Mouse (Mus musculus) MEL (cell line): ENCODE results near the gene Rhox2c. TPM values are rescaled to one million over a fixed set of nuclear protein-coding genes. Genes with fewer than 3 reads are reported as not detected.

ENCODE experiments used
- polyA plus RNA-seq, 2 experiments: library from polyadenylated mRNA; stranded (reverse) in 1 of 2; unstranded in 1 of 2; fragments of >175 nt in 1 of 2; fragments of >200 nt in 1 of 2; gene quantifications; 2 replicates each; pipeline versions ENCODE4 v1.2.1 to v1.2.4; 2012; ENCODE audit warnings: low replicate concordance in 2 of 2, low read depth in 1 of 2; ENCODE audit not compliant: insufficient read length in 2 of 2, insufficient read depth in 1 of 2, missing spikeins in 1 of 2
- total RNA-seq: library from RNA; depleted of rRNA; stranded (reverse); fragments of 300-350 nt; gene quantifications from 2 replicates; pipeline ENCODE4 v1.2.3, GENCODE M21; 2012; rRNA removed

Rhox2c gene
- total and polyA plus RNA-seq, 3 experiments, result not detected

Other genes starting within 250 kb of the Rhox2c start
- gene Gm9, start 242.6 kb upstream of the Rhox2c start, total RNA-seq, result not detected in 2 replicates
- not detected for gene Gm9, start 242.6 kb upstream of the Rhox2c start, polyA plus RNA-seq
- not detected in 2 replicates for gene Rhox1, start 231.4 kb upstream of the Rhox2c start, total RNA-seq
- not detected for gene Rhox1, start 231.4 kb upstream of the Rhox2c start, polyA plus RNA-seq
- not detected in 2 replicates for gene Rhox2a, start 208.7 kb upstream of the Rhox2c start, total RNA-seq
- not detected for gene Rhox2a, start 208.7 kb upstream of the Rhox2c start, polyA plus RNA-seq
- gene Rhox3a, start 203.8 kb upstream of the Rhox2c start, total RNA-seq, result not detected in 2 replicates
- gene Rhox3a, start 203.8 kb upstream of the Rhox2c start, polyA plus RNA-seq, result not detected
- not detected in 2 replicates for gene Rhox4a, start 188.3 kb upstream of the Rhox2c start, total RNA-seq
- not detected for gene Rhox4a, start 188.3 kb upstream of the Rhox2c start, polyA plus RNA-seq
- not detected in 2 replicates for gene Rhox3a2, start 73.7 kb upstream of the Rhox2c start, total RNA-seq
- not detected for gene Rhox3a2, start 73.7 kb upstream of the Rhox2c start, polyA plus RNA-seq
- gene Rhox4a2, start 62.8 kb upstream of the Rhox2c start, total RNA-seq, result not detected in 2 replicates
- gene Rhox4a2, start 62.8 kb upstream of the Rhox2c start, polyA plus RNA-seq, result not detected
- gene Rhox2b, start 41.6 kb upstream of the Rhox2c start, total RNA-seq, result not detected in 2 replicates
- gene Rhox2b, start 41.6 kb upstream of the Rhox2c start, polyA plus RNA-seq, result not detected
- not detected in 2 replicates for gene Rhox4b, start 21.2 kb upstream of the Rhox2c start, total RNA-seq
- gene Rhox4b, start 21.2 kb upstream of the Rhox2c start, polyA plus RNA-seq, result not detected
- gene Rhox3c, start 4.9 kb downstream of the Rhox2c start, total RNA-seq, result not detected in 2 replicates
- gene Rhox3c, start 4.9 kb downstream of the Rhox2c start, polyA plus RNA-seq, result not detected
- gene Rhox4c, start 26.7 kb downstream of the Rhox2c start, total RNA-seq, result not detected in 2 replicates
- not detected for gene Rhox4c, start 26.7 kb downstream of the Rhox2c start, polyA plus RNA-seq
- gene Rhox2d, start 39.7 kb downstream of the Rhox2c start, total RNA-seq, result not detected in 2 replicates
- not detected for gene Rhox2d, start 39.7 kb downstream of the Rhox2c start, polyA plus RNA-seq
- not detected in 2 replicates for gene Rhox4d, start 60.7 kb downstream of the Rhox2c start, total RNA-seq
- gene Rhox4d, start 60.7 kb downstream of the Rhox2c start, polyA plus RNA-seq, result not detected
- gene Rhox2e, start 76.8 kb downstream of the Rhox2c start, total RNA-seq, result not detected in 2 replicates
- not detected for gene Rhox2e, start 76.8 kb downstream of the Rhox2c start, polyA plus RNA-seq
- gene Rhox3e, start 88.3 kb downstream of the Rhox2c start, total RNA-seq, result not detected in 2 replicates
- not detected for gene Rhox3e, start 88.3 kb downstream of the Rhox2c start, polyA plus RNA-seq
- gene Rhox4e, start 103.7 kb downstream of the Rhox2c start, total RNA-seq, result not detected in 2 replicates
- gene Rhox4e, start 103.7 kb downstream of the Rhox2c start, polyA plus RNA-seq, result not detected
- gene Rhox2f, start 117.7 kb downstream of the Rhox2c start, total RNA-seq, result not detected in 2 replicates
- not detected for gene Rhox2f, start 117.7 kb downstream of the Rhox2c start, polyA plus RNA-seq
- not detected in 2 replicates for gene Rhox3f, start 127.3 kb downstream of the Rhox2c start, total RNA-seq
- not detected for gene Rhox3f, start 127.3 kb downstream of the Rhox2c start, polyA plus RNA-seq
- not detected in 2 replicates for gene Rhox4f, start 154.0 kb downstream of the Rhox2c start, total RNA-seq
- not detected for gene Rhox4f, start 154.0 kb downstream of the Rhox2c start, polyA plus RNA-seq
- not detected in 2 replicates for gene Rhox3g, start 174.9 kb downstream of the Rhox2c start, total RNA-seq
- not detected for gene Rhox3g, start 174.9 kb downstream of the Rhox2c start, polyA plus RNA-seq
- not detected in 2 replicates for gene Rhox2g, start 189.8 kb downstream of the Rhox2c start, total RNA-seq
- gene Rhox2g, start 189.8 kb downstream of the Rhox2c start, polyA plus RNA-seq, result not detected
- gene Rhox4g, start 197.6 kb downstream of the Rhox2c start, total RNA-seq, result not detected in 2 replicates
- gene Rhox4g, start 197.6 kb downstream of the Rhox2c start, polyA plus RNA-seq, result not detected
- gene Rhox3h, start 215.1 kb downstream of the Rhox2c start, total RNA-seq, result not detected in 2 replicates
- gene Rhox3h, start 215.1 kb downstream of the Rhox2c start, polyA plus RNA-seq, result not detected
- gene Rhox2h, start 219.6 kb downstream of the Rhox2c start, total RNA-seq, result not detected in 2 replicates
- not detected for gene Rhox2h, start 219.6 kb downstream of the Rhox2c start, polyA plus RNA-seq